Mouse (Mus musculus) testis, postnatal 10 days (tissue): ENCODE data around the gene Ccdc124.
"Not testable (repeated sequence)": the region's sequence is repeated elsewhere in the genome, so short reads cannot be mapped to it uniquely, and the experiment has no call there.

Experiments used
- DNase-seq: peaks from one replicate; pipeline ENCODE4 v3.0.0; 2021; ENCODE audit warnings: low spot score

Gene Ccdc124

GRCm38 (mm10) chr8:70845108-70845507 is 28.6 kb downstream of the Ccdc124 start:
- DNase-seq, result no peak

DNA sequence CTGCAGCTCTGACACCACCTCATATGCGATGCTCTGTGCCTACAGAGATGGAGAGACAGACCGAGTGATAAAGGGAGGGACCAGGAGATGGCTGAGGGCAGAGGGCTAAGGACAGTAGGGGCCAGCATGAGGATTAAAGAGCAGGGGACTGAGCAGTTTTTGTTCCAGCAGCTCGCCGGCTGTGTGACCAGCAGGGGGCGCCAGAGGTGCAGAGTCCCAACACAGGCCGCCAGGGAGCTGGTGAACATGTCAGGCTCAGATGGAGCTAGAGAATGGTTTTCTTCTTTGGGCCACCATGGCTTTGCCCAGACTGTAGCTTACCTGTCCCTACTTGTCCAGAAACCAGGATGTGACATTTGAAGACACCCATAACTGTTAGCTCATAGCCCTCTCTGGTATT is 29.2 kb downstream of the Ccdc124 start:
- DNase-seq, result peak; percentile 97

GRCm38 (mm10) chr8:70843941-70844340 is 29.8 kb downstream of the Ccdc124 start:
- DNase-seq, result no peak

DNA sequence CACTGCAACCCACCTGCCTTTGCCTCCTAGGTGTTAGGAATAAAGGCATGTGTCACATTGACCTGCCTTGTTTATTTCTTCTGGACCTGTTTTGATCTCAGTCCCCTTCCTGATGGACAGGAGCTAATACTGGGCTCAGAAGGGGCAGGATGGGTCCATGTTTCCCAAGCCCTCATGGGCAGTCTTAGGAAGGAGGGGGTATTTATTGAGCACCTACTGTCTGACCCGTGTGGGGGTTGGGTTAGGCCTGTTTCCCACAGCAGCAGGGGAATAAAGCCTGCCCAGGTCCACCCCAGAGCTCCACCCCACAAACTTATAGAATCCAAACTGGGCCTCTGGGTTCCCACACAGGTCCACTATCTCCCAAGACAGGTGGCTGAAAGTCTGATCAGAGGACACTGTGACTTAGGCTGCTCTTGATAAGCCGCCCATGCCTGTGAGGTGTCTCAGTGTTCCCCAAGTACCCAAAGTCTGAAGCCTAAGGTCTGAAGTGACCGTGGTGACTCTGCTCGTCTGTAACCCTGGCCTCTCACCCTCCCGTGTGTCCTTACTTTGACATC is 30.4 kb downstream of the Ccdc124 start:
- no peak for DNase-seq

DNA sequence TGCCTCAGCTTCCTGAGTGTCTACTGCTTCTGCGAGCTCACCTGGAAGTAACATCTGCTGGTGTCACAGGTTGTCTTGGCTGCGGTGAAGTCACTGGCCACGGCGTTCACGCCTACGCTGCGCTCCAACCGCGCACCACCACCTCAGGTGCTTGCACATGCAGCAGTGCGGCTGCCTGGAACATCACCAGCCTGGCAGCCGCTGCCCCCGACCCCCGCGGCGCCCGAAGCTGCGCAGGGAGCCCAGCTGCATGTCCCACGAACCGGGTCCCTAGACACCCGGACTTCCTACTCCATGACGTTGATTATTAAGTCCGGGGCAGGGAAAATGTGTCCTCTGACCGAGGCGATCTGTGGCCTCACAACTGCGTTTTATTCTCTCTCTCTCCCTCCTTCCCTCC is 31.3 kb downstream of the Ccdc124 start:
- DNase-seq, result no peak

GRCm38 (mm10) chr8:70841147-70842072 is 32.3 kb downstream of the Ccdc124 start:
- peak; percentile 96 for DNase-seq

GRCm38 (mm10) chr8:70840590-70840989 is 33.1 kb downstream of the Ccdc124 start:
- no peak for DNase-seq

GRCm38 (mm10) chr8:70839408-70840351 is 34.1 kb downstream of the Ccdc124 start, which contains the start of gene Arrdc2:
Gene Arrdc2, minus strand, starts transcription at chr8:70839720.
- peak; percentile 99 for DNase-seq

GRCm38 (mm10) chr8:70838654-70839407 is 34.9 kb downstream of the Ccdc124 start:
- no peak for DNase-seq

- no peak for DNase-seq
Observed at GRCm38 (mm10) chr8:70836666-70837065, 37.1 kb downstream of the Ccdc124 start.

DNA sequence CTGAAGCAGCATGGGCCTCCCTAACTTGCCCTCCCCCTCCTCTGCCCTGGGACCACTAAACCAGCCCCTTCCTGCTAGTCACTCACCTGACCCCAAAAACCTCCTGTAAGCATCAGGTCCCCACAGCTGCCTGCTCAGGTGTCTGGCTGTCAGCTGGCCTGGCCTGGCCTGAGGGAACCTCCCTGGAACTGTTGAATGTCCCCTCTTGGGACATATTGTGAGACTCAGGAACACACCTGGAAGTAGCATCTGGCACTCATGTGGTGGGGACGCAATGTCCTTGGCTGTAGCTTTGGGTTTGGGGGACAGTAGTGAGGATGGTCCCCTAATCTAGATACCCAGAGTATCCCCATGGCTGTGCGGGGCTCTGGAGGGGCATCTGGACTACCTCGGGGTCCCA is 39.7 kb downstream of the Ccdc124 start:
- no peak for DNase-seq

DNA sequence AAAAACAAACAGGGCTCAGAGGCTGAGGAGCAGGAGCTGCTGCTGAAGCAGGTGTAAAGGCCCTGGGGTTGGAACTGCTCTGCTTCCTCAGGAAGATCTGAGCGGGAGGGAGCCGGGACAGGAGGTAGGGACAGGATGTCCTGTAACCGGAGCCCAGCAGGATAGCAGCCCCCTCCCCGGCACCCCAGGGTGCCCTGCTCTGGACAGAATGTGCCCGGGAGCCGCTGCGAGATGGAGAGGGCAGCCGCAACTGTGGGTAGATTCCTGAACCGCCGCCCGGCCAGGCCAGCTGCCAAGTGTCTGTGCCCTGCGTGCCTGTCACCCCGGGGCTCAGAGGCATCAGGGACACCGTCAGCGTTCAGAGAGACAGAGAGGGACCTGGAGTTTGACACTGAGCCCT is 40.2 kb downstream of the Ccdc124 start:
- peak; percentile 64 for DNase-seq

GRCm38 (mm10) chr8:70833018-70833482 is 40.7 kb downstream of the Ccdc124 start:
- DNase-seq, result no peak

DNA sequence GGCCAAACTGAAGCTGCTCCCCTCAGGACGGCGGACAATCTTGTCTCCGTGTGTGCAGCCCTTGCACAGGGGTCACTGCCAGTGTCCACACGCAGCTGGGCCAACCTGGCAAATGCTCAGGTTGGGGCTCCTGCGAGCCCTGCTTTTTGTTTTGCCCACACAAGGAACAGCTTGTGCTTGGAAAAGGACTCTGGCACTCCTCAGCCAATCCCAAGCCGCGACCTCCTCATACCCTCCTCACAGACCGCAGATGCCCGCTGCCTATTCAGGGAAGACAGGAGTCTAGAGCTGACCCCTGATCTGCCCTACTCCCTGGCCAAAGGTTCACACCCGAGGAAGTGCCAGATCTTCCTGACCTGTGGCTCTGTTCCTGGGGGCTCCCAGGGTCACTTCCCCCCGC is 41.4 kb downstream of the Ccdc124 start:
- DNase-seq, result no peak

DNA sequence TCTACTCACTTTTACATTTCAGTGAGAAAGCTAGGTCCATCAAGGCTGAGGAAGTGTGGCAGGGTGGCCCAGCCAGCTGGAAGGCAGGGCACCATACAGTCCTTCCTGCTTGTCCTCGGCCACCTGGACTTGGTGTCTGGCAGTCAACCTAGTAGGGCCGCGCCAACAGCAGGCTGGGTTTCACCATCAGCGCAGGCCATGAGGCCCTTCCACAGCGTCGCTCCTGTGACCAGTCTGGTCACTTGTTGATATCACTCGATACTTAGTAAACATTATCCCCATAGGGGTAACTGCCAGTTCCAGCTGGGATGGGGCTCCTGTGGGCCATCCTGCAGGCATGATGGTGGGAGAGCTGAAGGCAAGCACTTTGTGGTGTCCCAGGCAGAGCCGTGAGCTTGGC is 42.2 kb downstream of the Ccdc124 start:
- no peak for DNase-seq

DNA sequence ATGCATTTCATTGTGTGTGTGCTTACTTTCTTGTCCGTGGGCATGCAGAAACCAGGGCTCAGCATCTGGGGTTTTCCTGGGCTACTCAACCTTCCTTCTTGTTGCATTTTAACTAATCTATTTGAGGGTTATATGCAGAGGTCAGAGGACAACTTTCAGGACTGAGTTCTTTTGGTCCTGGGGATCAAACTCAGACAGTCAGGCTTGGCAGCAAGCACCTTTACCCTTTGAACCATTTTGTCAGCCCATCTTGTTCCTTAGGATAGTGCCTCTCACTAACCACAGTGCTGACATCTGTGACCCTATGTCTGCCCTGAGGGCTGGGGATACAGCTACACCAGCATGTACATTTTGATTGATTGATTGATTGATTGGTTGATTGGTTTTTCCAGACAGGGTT is 45.9 kb downstream of the Ccdc124 start:
- no peak for DNase-seq

DNA sequence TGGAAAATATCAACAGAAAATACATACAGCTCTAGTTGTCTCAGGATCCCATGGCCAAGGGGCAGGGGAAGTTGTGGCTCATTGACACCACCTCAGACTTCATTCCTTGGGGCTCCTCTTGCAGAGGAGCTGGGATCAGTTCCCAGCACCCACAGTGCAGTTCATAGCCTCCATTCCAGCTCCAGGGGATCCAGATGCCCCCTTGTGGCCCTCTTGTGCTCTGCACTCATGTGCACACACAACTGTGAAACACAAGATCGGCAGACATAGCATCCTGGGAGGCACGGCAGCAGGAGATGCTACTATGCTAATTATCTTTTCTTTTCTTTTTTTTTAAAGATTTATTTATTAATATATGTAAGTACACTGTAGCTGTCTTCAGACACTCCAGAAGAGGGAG is 46.7 kb downstream of the Ccdc124 start:
- no peak for DNase-seq

- DNase-seq, result no peak
Observed at GRCm38 (mm10) chr8:70825816-70826215, 47.9 kb downstream of the Ccdc124 start.

- no peak for DNase-seq
Observed at GRCm38 (mm10) chr8:70823802-70824201, 49.9 kb downstream of the Ccdc124 start.

DNA sequence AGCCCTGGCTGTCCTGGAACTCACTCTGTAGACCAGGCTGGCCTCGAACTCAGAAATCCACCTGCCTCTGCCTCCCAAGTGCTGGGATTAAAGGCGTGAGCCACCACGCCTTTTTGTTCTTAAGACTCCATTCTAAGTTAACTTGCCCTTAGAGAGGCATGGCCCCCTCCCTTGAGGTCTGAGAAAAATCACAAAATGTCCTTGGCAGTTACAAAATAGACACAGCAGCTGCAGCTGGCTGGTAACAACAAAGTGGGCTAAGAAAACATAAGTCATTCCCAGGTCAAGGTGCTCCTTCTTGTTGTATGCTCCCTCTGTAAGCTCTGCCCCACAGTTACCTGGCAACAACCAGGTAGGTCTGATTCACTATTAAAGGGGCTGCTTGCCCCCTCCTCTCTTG is 51.1 kb downstream of the Ccdc124 start:
- DNase-seq, result not testable (repeated sequence)

- no peak for DNase-seq
Observed at GRCm38 (mm10) chr8:70821992-70822391, 51.7 kb downstream of the Ccdc124 start.
